Mouse (Mus musculus) fat pad, adult 2 months (tissue): Measurements from ENCODE around the gene Ms4a1.
"Not testable (repeated sequence)": the region's sequence is repeated elsewhere in the genome, so short reads cannot be mapped to it uniquely, and the experiment has no call there.

ENCODE experiments used
- DNase-seq: peaks from one replicate; pipeline ENCODE4 v3.0.0-alpha.2; 2011; ENCODE audit warnings: low read depth, low spot score; ENCODE audit errors: extremely low read depth

Gene Ms4a1

DNA sequence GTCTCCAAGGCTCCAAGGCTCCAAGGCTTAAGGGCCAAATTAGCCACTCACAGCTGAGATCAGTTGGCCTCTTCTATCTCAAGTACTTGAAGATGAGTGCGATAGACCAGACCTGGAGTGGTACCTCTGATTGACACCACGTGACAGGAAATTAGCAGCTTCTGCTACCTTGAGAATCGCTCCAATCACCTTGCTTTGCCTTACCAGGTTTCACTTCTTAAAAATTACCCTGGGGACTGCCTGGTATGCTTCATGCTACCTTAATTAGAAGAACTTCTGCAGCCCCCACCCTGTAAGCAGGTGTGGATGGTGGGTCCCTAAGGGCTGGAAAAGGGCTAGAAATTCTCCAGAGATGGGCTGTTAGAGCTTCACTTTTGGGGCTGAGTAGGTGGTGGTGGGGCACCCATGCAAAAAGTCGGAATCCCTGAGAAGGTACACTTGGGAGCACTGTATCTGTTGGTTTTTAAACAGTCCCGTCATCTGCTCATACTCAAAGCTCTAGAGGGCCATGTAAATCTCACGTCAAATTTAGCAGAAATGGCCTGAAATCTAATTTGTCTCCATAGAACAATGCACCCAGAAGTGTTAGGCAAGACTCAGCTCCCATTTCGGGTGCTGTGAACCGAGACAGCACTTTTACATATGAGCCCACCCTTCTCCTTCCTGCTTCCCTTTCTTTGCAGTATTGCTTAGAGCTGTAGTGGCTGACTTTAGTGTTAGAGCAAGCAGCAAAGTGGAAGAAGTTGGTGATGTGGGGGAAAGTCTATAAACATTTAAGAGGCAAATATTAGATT is at the start of gene Ms4a1:
TSS of gene Ms4a1 (minus strand) at position 190 of the 794 bp plus-strand sequence.
- DNase-seq, result no peak

DNA sequence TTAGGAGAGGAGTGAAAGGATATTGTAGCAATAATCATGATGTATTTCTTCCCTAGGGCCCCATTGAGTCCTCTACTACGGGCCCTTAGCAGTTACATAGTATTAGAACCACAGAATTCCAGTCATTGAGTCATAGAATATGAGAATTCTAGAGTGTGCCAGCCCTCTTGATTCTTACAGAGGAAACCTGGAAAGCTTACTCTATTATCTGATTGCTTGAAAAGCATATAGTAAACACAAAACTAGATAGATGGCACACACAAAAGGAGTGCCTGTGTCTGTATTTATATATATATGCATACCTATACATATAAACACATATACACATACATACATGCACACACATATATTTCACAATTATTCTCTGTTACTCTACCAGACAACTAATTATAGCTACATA is 48.3 kb upstream of the Ms4a1 start, which contains the start of gene Ms4a14:
TSS of gene Ms4a14 (minus strand) at position 101 of the 400 bp plus-strand sequence.
- no peak for DNase-seq

DNA sequence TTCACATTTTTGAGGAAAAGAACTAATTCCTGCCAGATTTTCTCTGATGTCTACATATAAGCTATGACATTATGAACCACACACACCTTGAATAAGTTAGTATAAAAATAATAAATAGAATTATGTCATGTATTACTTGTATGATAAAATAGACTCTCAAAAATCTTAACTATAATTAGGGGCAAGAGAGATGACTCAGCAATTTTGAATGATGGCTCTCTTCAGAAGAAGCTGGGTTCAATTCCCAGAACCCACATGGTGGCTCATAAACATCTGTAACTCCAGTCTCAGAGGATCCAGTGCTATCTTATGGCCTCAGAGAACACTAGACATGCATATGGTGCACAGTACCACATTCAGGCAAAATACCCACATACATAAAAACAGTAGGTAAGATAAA is 42.8 kb upstream of the Ms4a1 start:
- DNase-seq, result no peak

DNA sequence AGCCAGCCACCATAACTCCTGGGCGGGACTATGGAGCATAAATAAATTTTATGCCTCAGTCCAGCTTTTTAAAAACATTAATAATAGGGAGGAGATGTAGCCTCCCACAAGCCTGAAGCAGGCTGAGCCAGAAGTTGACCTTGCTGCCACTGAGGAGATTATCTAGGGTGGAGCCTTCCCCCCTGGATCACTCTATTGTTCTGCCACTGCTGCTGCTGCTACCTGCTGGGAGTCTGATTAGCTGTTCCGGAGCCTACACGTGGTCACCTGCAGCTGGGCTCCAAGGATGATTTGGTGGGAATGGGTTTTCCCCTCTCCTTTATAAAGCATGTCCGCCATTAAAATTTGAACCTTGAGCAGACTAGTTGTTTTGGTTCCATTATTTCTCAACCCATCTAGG is 33.5 kb upstream of the Ms4a1 start:
- not testable (repeated sequence) for DNase-seq

DNA sequence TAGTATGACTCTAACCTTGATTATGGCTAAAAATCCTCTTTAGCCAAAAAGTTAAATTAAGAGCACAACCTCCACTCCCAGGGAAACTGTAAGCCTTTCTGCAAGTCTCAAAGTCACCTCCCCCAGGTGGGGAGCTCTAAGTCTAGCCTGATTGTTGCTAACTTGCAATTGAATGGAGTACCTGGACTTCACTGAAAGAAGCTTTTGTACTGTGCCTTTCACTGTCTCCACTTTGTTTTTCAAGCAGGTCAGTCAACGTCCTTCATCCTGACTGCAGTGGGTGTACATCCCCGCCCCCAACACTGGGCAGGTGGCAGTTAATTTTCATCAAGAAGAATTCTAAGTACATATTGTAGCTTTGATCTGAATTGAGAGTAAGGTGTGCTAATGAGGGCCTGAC is 32.9 kb upstream of the Ms4a1 start:
- DNase-seq, result no peak

DNA sequence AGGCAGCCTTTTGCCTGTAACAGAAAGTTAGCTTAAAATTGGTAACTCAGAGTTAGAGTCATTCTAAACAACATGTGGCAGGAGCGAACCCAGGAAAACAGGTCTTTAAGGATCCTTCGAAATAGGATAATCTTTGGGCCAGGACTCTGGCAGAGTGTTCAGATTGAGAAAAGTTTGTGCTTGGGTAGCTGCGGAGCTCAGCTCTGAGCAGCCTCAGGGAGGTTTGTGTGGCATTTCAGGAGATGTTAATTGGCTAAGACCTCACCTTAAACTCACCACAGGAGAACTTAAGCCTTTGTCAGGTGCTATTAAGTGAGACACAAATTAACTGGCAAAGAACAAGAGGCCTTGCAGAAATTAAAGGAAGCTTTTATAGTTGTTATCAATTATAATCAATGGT is 27.6 kb upstream of the Ms4a1 start:
- not testable (repeated sequence) for DNase-seq

DNA sequence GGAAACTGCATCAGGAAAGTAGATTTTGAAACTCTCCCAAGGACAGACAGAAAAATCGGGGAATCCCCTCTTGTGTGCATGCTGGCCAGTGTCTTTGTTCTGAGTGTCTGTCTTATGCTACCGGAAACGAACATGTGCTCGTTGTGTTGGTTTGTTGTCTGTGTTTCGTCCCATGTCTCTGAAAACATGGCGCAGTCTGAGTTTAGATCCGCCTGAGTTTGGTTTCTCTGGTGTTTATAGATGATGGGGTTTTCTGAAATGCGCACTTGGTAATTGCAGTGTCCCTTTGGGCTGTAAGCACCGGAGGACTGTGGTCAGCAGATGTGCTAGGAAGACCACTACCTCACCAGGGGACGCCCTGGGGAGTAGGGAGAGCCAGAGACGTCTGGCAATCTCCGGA is 26.9 kb upstream of the Ms4a1 start:
- no peak for DNase-seq

DNA sequence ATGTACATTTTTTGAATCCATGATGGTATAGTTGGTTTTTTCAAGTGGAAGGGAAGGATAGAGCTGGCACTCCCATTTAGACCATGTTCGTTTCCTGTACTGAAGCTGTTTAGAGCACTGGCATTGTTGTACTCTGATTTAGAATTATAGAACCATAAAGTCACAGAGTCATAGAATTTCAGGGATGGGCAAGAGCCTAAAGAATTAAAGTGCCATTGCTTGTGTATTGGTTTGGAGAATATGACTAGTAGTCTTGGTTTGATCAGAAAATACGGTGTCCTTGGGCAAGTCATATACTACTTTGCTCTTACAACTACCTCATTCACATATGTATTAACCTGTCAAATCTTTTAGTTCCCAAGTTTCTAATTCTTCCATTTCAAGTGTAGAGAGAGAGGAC is 17.7 kb upstream of the Ms4a1 start, which contains the start of gene Ms4a5:
TSS of gene Ms4a5 (minus strand) at position 101 of the 400 bp plus-strand sequence.
- no peak for DNase-seq

DNA sequence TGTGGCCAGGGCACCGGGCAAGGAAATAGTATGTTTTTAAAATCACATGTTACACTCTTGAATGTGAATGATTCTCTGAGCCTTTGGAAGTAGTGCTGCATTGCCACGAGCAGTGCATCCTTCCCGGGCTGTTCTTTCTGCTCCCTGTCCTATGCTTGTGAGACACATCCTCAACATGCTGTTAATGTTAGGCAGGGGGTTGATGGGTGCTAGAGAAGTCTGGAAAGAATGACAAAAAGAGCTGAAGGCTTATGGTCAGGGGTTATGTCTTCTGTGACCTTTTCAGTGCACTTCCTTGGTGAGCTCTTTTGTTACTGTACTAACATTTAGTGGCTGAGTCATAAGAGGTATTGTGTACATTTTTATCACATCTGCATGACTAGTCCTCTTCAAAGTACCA is 14.2 kb upstream of the Ms4a1 start:
- no peak for DNase-seq

DNA sequence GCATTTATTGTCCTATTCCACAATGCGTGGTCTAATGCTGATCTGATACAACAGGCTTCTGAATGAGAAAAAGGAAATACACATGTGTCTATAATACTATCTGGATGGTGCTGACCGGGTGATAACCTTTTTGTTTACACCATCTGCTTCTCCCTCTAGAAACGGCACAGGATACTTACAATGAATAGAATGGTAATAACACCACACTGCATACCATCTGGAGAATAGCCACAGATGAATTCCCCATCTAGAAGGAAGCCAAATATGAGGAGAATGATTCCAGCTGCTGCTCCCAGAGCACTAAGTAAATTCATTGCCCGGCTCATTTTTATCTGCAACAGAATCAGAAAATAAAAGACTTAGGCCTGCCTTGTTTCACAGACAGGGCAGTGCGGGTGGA is 10.4 kb upstream of the Ms4a1 start:
- DNase-seq, result no peak

DNA sequence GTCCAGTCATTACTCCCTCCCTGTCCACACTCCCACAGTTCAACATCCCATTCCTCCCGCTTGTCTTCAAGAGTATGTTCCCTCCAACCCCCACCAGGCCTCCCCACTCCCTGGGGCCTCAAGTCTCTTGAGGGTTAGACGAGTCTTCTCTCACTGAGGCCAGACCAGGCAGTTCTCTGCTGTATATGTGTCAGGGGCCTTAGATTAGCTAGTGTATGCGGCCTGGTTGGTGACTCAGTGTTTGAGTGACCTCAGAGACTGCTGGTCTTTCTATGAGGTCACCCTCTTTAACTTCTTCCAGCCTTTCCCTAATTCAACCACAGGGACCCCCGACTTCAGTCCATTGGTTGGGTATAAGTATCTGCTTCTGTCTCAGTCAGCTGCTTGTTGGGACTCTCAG is 915 bp upstream of the Ms4a1 start:
- DNase-seq, result no peak

DNA sequence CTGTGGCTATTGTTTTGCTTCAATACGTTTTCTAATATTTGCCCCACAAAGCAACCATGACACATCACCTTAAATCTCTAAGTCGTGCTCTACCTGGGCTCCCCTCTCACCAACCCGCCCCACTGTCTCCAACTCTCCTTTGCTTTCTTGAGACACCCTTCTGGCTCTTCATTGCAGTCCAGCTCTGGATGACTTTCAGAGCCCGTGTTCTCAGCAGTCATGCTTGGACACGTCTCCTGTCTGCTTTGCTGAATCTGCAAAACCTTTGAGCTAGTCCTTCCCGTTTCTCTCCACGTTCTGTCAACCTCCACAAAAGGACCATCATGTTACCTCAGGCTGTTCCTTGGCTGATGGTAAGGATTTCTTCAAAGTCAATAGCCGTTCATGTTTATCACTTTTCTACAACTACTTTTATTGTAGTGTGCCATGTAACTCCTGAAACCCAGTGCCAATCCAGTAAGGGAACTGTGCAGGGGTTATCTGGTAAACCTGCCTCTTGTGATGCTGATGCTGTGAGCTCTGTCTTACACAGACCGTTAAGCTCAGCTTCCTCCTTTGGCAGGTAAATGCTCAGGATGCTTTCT is 1.3 kb downstream of the Ms4a1 start:
- no peak for DNase-seq

DNA sequence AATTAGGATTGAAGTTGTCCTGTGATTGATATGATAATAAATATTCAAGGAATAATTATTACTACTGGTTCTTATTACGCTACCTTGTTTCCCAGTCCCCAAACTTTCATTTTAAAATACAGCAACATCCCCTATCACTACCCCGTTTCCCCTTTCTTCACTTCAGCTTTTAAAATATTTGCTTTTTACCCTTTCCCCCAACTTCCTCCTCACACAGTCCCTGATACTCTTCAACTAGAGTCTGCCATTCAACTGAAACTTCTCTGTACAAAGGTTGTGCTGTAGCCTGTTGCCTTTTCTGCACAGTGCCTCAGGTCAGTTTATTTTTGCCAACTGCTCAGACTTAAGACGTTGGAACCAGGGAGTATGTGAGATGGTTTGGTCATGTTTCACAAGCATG is 2.5 kb downstream of the Ms4a1 start:
- no peak for DNase-seq

DNA sequence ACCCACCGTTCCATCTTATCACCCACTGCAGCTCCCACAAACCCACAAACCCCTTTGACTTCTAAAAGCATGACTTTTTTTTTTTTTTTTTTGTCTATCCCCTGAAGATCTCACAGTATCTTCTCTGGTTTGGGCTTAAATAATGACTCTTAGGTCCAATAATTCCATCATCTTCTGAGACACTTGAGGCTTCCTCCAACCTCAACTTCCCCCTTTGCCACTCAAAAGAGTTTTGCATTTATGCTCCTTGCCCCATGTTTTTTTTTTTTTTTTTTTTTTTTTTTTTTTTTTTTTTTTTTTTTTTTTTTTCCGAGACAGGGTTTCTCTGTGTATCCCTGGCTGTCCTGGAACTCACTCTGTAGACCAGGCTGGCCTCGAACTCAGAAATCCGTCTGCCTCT is 3.1 kb downstream of the Ms4a1 start:
- DNase-seq, result not testable (repeated sequence)

DNA sequence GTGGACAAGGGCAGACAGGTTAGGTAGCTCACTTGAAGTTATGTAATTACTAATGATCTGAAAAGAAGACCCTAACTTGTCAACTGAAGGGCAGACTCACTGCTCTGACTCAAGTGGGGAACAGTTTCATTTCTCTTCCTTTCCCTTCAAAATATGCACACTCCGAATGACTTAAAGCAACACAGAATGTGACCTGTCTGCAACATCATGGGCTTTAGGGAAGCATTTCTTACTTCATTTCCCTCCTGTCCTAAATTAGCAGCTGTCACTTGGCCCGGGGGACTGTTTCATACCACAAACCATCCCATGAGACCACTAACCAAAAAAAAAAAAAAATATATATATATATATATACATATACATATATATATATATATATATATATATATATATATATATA is 4.5 kb downstream of the Ms4a1 start:
- no peak for DNase-seq

DNA sequence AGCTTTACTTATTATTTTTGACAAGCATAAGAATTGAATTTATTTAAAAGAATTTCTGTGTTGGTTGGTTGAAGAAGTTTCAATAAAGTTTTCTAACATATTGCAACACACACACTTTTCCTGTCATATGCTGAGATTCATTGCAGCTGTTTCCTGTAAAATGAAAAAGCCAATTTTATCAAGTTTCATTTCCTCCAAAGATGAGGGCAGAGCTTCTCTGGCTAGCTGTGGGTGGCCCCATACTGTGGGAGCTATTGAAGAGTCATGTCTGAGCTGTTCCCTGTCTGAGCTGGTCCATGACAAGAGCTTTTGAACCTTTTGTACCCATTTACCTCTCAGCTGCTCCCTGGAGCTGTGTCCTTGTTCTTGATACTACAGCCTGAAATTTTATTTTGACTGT is 21.8 kb downstream of the Ms4a1 start:
- DNase-seq, result no peak

DNA sequence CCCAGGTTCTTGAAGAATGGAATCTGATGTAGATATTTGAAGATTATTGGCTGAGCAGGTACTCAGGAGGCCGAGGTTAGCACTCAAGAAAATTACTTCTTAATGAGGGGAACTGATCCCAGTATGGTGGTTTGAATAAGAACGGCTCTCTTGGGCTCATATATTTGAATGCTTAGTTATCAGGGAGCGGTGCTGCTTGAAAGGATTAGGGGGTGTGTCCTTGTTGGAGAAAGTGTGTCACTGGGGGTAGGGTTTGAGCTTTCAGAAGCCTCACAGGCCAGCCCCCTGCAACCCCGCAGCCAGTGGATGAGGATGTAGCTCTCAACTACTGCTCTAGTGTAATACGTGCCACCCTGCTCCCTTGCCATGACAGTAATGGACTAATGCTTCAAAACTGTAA is 23.5 kb downstream of the Ms4a1 start:
- DNase-seq, result no peak

DNA sequence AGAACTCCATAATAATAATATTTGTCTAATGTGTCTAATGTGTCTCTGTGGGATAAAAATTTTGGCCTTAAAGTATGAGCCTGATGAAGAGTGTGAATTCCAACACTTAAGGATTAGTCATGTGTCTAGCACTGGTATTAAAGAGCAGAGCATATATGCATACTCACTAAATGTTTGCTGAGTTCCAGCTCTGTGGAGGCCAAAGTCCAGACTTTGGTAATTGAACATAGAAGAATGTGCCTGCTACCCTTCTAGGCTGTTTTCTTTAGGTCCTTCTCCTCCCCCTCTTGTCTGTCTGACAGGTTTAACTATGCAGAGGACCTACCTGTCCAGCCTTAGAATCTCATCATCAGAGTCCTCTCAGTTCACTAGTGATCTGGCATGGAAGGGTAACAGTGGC is 30.2 kb downstream of the Ms4a1 start:
- DNase-seq, result no peak

DNA sequence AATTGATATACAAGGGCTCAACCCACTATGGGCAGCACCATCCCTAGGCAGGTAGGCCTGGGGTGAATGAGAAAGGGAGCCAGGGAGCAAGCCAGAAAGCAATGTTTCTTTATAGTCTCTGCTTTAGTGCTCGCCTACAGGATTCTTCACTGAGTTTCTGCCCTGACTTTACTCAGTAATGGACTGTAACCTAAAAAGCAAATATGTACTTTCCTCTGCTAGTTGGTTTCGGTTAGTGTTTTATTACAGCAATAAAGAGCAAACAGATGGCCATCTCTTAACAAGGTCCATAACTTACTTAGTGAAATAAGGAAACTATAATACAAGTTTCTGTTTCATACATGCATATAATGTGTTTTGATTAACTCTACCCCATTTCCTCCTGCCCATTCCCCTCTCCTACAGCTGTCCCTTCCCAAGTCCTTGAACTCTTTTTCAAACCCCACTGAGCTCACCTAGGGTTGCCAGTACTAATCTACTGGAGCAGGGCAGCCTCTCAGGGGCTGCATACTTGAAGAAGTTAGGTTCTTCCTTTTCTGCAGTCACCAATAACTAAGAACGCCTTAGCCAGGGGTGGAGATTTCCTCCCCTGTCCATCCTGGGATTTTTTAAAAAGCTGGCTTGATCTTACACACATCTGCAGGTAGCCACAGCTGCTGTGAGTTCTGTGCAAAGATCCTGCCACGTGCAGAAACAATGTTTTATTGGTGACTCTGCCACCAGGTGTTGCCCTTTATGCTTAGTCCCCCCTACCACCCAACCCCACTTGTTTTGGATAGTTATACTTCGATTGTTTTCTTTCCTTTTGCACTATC is 30.9 kb downstream of the Ms4a1 start:
- no peak for DNase-seq

DNA sequence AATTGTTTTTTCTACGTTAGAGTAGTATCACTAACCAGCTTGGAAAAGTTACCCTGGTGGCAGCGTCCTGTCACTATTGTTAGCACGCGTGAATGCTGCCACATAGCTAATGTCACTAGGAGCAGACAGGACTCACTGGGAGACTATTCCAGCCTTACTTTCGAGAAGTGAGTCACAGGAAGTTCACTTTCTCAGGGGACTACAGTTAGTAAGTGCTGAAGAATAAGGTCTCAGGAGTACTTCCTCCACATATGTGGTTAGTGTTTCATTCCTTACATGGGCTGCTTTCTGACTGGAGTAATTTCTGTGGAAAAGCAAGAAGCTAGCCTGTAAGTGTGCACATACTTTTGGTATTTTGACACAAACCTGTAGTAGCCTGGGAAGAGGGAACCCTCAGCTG is 31.8 kb downstream of the Ms4a1 start:
- DNase-seq, result no peak

DNA sequence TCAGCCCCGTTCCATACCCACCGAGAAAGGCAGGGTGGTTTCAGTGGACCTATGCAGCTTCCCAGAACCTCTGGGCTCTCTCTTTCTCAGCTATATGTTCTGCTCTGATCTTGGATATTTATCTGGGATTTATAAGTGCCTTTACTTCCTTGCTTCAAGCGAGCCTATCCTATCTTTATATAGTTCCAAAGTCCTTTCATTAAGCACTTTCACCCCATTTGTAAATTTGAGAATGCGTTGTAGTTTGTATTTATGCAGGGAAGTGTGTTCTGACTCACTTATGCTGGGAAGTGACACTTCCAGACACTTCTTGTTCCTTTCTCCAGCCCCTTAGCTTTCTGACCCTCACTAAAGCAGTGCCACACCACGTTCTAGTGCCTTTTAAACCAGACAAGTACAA is 33.7 kb downstream of the Ms4a1 start, which contains the start of gene Ms4a12:
TSS of gene Ms4a12 (minus strand) at position 101 of the 400 bp plus-strand sequence.
- DNase-seq, result no peak
